Mouse (Mus musculus): ENCODE results near the gene Nectin1. TPM values are rescaled to one million over a fixed set of nuclear protein-coding genes. Genes with fewer than 3 reads are reported as not detected.

Gene Nectin1
- polyA plus RNA-seq, 1 experiment from 2014 or later = 4.9 TPM

- no peaks in the 10 kb centered on the region for H3K9me3 ChIP-seq (replicated peaks)
- H3K27ac ChIP-seq = no peak overlapping the region
- ATAC-seq (replicated peaks; ENCODE audit: low FRiP score) = no peak
- no peak overlapping the region for H3K9ac ChIP-seq
- H3K36me3 ChIP-seq = no peaks in the 10 kb centered on the region
- H3K4me1 ChIP-seq = peaks cover 27% of the 10 kb centered on the region
- peaks cover 2% of the 10 kb centered on the region; the same call in 1 of the 2 replicates for H3K27me3 ChIP-seq
- no peak overlapping the region for H3K4me3 ChIP-seq (replicated peaks)
- 80% methylated on average over 1 of the region's 1 CpGs for WGBS
- H3K4me2 ChIP-seq = no peak overlapping the region
Measured at GRCm38 (mm10) chr9:43771041-43771440, 27.3 kb downstream of the Nectin1 start.

DNA sequence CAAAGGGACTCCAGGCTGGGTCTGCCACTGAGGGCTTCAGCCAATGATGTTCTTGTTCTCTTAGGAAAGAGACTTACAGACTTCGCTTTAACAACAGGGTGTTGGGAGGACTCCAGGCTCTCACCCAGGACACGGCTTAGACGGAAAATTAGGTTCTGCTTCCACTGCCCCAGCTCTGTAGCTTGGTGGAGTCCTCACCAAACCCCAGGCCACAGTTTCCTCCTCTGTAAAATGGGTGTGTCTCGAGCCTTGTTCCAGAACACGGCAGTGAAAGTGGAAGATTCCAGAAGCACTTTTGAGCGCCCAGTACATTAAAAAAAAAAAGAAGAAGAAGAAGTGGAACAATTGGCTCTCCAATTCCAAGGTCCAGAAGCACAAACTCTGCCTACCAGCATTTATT, 28.7 kb downstream of the Nectin1 start:
- ATAC-seq (replicated peaks; ENCODE audit: low FRiP score) = no peak
- WGBS = 89% methylated on average over 6 of the region's 6 CpGs
- H3K27ac ChIP-seq = no peak overlapping the region

DNA sequence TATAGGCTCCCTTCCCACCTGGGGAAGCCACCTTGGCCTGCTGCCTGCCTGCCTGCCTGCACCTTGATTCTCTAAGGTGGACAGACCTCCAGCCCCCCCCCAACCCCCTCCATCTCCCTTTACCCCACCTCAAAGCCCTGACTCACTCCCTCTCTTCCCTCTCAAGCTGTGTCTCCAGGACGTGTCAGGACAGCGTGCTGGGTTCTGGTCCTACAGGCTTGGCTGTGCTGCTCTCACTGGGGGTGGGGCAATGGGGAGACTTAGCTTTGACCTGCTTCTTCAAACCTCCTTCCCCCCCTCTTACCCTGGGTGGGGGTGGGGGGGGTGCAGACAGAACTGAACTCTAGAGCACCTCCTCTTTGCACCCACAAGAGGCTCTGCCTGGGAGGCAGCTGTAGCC, 29.7 kb downstream of the Nectin1 start:
- 0 out of 2 replicates have a peak, but pooled peaks have one; percentile 34 for ATAC-seq (replicated peaks; ENCODE audit: low FRiP score)
- no peak overlapping the region for H3K4me2 ChIP-seq
- no peak overlapping the region for H3K9ac ChIP-seq
- 90% methylated on average over 2 of the region's 2 CpGs for WGBS
- H3K9me3 ChIP-seq (replicated peaks) = no peaks in the 10 kb centered on the region
- H3K4me1 ChIP-seq = peaks cover 39% of the 10 kb centered on the region
- no peak overlapping the region for H3K4me3 ChIP-seq (replicated peaks)
- no peak overlapping the region for H3K27ac ChIP-seq
- H3K36me3 ChIP-seq = no peaks in the 10 kb centered on the region
- no peaks in the 10 kb centered on the region for H3K27me3 ChIP-seq

More for the DNA sequence above, 28.7 kb downstream of the Nectin1 start:
- no peak overlapping the region for H3K9ac ChIP-seq
- no peaks in the 10 kb centered on the region for H3K36me3 ChIP-seq
- H3K27me3 ChIP-seq = peaks cover 1% of the 10 kb centered on the region; the same call in 1 of the 2 replicates
- H3K4me2 ChIP-seq = no peak overlapping the region
- no peak overlapping the region for H3K4me3 ChIP-seq (replicated peaks)
- peaks cover 40% of the 10 kb centered on the region for H3K4me1 ChIP-seq
- no peaks in the 10 kb centered on the region for H3K9me3 ChIP-seq (replicated peaks)

DNA sequence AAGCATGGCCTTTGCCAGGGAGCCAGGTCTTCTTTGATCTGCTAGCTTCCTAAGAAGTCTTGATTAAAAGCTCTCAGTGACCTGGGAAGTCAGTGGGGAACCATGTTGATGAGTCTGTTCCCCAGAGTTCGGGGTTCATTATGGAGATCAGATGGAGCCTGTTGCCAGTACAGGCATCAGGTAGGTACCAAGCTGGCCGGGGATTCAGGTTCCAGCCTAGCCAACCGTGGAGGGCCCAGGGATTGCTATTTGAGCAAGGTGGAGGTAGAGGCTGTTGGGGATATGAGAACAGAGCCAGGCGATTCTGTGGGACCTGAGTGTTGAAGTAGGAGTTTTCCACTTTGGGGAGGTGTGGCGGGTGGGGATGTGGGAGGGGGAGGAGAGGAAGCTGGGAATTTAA, 30.6 kb downstream of the Nectin1 start:
- ATAC-seq (replicated peaks; ENCODE audit: low FRiP score) = no peak
- no peak overlapping the region for H3K9ac ChIP-seq
- H3K27me3 ChIP-seq = no peaks in the 10 kb centered on the region
- no peak overlapping the region for H3K4me2 ChIP-seq
- H3K4me1 ChIP-seq = peaks cover 35% of the 10 kb centered on the region
- WGBS = 58% methylated on average over 5 of the region's 5 CpGs
- H3K27ac ChIP-seq = no peak overlapping the region
- H3K4me3 ChIP-seq (replicated peaks) = no peak overlapping the region
- H3K9me3 ChIP-seq (replicated peaks) = no peaks in the 10 kb centered on the region
- no peaks in the 10 kb centered on the region for H3K36me3 ChIP-seq

DNA sequence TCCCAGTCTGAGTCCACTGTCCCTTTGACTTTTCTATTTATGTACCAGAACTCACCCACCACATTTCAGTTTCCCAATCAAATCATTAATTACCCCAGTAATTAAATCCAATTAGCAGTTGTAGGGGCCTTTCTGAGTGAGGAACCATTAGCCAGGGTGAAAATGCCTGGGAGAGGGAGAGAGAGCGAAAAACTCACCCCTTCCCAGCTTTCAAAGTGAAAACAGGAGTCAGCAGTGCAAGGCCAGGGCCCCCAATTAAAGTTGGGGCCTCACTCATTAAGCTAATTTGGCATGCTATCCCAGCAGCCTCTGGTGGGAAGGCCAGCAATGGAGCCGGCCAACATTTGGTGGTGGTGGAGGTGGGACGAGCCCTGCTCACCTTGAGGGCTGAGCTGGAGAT, 32.4 kb downstream of the Nectin1 start:
- H3K27ac ChIP-seq = no peak overlapping the region

GRCm38 (mm10) chr9:43777362-43778360, 33.9 kb downstream of the Nectin1 start:
- Histone ChIP-seq H3K9ac (no peak overlapping the region), H3K4me2 (no peak overlapping the region), H3K27ac (no peak overlapping the region), H3K4me3 (replicated peaks) (no peak overlapping the region), H3K4me1 (peaks cover 40% of the 10 kb centered on the region), H3K36me3 (no peaks in the 10 kb centered on the region), H3K9me3 (replicated peaks) (no peaks in the 10 kb centered on the region), H3K27me3 (no peaks in the 10 kb centered on the region)
- no peak for ATAC-seq (replicated peaks; ENCODE audit: low FRiP score)
- WGBS = 81% methylated on average over 16 of the region's 16 CpGs

More for the DNA sequence above, 32.4 kb downstream of the Nectin1 start:
- Histone ChIP-seq H3K4me3 (replicated peaks) (no peak overlapping the region), H3K9ac (no peak overlapping the region), H3K36me3 (no peaks in the 10 kb centered on the region), H3K4me1 (peaks cover 42% of the 10 kb centered on the region), H3K27me3 (no peaks in the 10 kb centered on the region), H3K4me2 (no peak overlapping the region), H3K9me3 (replicated peaks) (no peaks in the 10 kb centered on the region)
- no peak for ATAC-seq (replicated peaks; ENCODE audit: low FRiP score)
- WGBS = 66% methylated on average over 3 of the region's 3 CpGs

DNA sequence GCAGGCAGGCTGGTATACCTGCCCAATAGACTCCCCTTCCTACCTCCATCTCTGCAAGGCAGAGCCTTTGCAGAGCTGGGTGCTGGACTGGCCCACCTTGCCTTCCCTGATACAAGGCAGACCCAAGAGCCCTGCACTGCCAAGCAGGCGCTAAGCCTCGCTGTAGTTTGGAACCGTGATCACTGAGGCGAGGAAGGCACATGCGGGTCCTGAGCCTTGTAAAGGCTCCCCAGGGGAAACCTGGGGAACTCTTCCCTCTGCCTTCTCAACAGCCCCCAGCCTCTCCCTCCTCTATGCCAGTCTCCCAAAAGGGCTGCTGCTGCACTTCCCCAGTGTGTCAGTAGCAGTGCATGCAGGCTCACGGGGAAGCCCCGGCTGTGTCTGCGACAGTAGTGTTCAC, 37.1 kb downstream of the Nectin1 start:
- peaks cover 35% of the 10 kb centered on the region for H3K4me1 ChIP-seq
- no peak for ATAC-seq (replicated peaks; ENCODE audit: low FRiP score)
- H3K9me3 ChIP-seq (replicated peaks) = no peaks in the 10 kb centered on the region
- no peak overlapping the region for H3K27ac ChIP-seq
- no peaks in the 10 kb centered on the region for H3K27me3 ChIP-seq
- 55% methylated on average over 8 of the region's 8 CpGs for WGBS
- H3K4me3 ChIP-seq (replicated peaks) = no peak overlapping the region
- no peaks in the 10 kb centered on the region for H3K36me3 ChIP-seq
- H3K4me2 ChIP-seq = no peak overlapping the region
- H3K9ac ChIP-seq = no peak overlapping the region

GRCm38 (mm10) chr9:43782401-43782800, 38.6 kb downstream of the Nectin1 start:
- 60% methylated on average over 5 of the region's 5 CpGs for WGBS
- Histone ChIP-seq H3K4me2 (no peak overlapping the region), H3K9me3 (replicated peaks) (no peaks in the 10 kb centered on the region), H3K36me3 (no peaks in the 10 kb centered on the region), H3K4me3 (replicated peaks) (no peak overlapping the region), H3K4me1 (peaks cover 23% of the 10 kb centered on the region), H3K9ac (no peak overlapping the region), H3K27me3 (no peaks in the 10 kb centered on the region), H3K27ac (no peak overlapping the region)
- no peak for ATAC-seq (replicated peaks; ENCODE audit: low FRiP score)

- no peak overlapping the region for H3K27ac ChIP-seq
- 26% methylated on average over 3 of the region's 3 CpGs for WGBS
- no peaks in the 10 kb centered on the region for H3K9me3 ChIP-seq (replicated peaks)
- no peaks in the 10 kb centered on the region for H3K36me3 ChIP-seq
- peaks cover 26% of the 10 kb centered on the region for H3K4me1 ChIP-seq
- H3K4me3 ChIP-seq (replicated peaks) = no peak overlapping the region
- no peak overlapping the region for H3K9ac ChIP-seq
- ATAC-seq (replicated peaks; ENCODE audit: low FRiP score) = no peak
- H3K4me2 ChIP-seq = no peak overlapping the region
- no peaks in the 10 kb centered on the region for H3K27me3 ChIP-seq
Measured at GRCm38 (mm10) chr9:43783959-43784358, 40.2 kb downstream of the Nectin1 start.

- Histone ChIP-seq H3K27ac (no peak overlapping the region), H3K4me2 (no peak overlapping the region), H3K36me3 (no peaks in the 10 kb centered on the region), H3K27me3 (no peaks in the 10 kb centered on the region), H3K9me3 (replicated peaks) (no peaks in the 10 kb centered on the region), H3K4me3 (replicated peaks) (no peak overlapping the region), H3K4me1 (peaks cover 26% of the 10 kb centered on the region), H3K9ac (no peak overlapping the region)
- ATAC-seq (replicated peaks; ENCODE audit: low FRiP score) = no peak
- 67% methylated on average over 13 of the region's 13 CpGs for WGBS
Measured at GRCm38 (mm10) chr9:43784841-43785240, 41.1 kb downstream of the Nectin1 start.

DNA sequence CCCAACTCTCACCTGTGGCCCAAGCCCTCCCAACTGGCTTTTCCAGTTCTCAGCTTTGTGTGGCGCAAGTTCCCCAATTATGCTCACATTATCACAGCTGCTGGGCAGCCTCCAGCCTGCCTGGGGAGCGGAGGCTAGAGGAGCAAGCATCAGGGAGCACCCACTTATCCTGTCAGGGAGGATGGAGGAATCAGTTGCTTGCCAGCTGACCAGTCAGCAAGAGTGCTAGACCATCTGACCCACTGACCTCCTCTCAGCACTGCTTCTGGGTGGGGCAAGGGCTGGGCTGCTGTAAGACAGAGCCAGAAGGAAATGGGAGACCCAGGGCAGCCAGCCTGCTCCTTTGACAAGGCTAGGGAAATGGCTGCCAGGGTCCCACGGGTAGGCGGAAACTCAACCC, 43.8 kb downstream of the Nectin1 start:
- Histone ChIP-seq H3K27me3 (no peaks in the 10 kb centered on the region), H3K4me1 (peaks cover 19% of the 10 kb centered on the region), H3K36me3 (0 out of 2 replicates have a peak, but pooled peaks cover 7% of the 10 kb centered on the region), H3K9ac (no peak overlapping the region), H3K4me2 (no peak overlapping the region), H3K27ac (no peak overlapping the region), H3K4me3 (replicated peaks) (no peak overlapping the region), H3K9me3 (replicated peaks) (no peaks in the 10 kb centered on the region)
- 0 out of 2 replicates have a peak, but pooled peaks have one; percentile 40 for ATAC-seq (replicated peaks; ENCODE audit: low FRiP score)
- 66% methylated on average over 4 of the region's 4 CpGs for WGBS

DNA sequence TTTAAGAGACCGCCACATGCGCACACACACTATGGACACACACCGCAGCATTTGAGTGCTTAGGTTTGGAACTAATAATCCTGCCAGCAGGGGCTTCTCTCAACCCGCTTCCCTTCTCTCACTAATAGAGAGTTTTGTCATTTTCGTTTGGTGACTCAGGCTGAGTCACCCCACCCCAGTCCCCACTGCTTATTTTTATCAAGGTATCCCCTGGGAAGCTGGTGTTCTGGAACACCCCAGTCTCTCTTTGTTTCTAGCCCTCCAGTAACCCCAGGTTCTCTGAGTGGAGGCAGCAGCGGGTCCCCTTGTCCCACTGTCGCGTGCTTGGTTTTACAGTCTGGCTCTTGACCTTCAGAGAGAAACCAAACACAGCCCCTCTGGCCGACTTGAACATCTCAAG, 48.9 kb downstream of the Nectin1 start:
- 82% methylated on average over 9 of the region's 9 CpGs for WGBS

More for the DNA sequence above, 48.9 kb downstream of the Nectin1 start:
- no peaks in the 10 kb centered on the region for H3K27me3 ChIP-seq
- peaks cover 34% of the 10 kb centered on the region; the same call in 1 of the 2 replicates for H3K36me3 ChIP-seq
- H3K4me1 ChIP-seq = peaks cover 14% of the 10 kb centered on the region
- H3K9ac ChIP-seq = no peak overlapping the region
- no peak overlapping the region for H3K4me3 ChIP-seq (replicated peaks)
- no peak overlapping the region for H3K27ac ChIP-seq
- no peak overlapping the region for H3K4me2 ChIP-seq
- ATAC-seq (replicated peaks; ENCODE audit: low FRiP score) = no peak
- H3K9me3 ChIP-seq (replicated peaks) = no peaks in the 10 kb centered on the region

Data from kidney, embryonic 15.5 days (tissue).